Mouse (Mus musculus) liver, adult (tissue): ENCODE data around the gene Prkcsh.

Experiments
- GATA4 ChIP-seq: IDR thresholded peaks from 2 replicates; pipeline ENCODE4 v1.6.1; 2014; ENCODE audit warnings: mild to moderate bottlenecking, low read length; ENCODE audit not compliant: insufficient replicate concordance

Prkcsh gene

DNA sequence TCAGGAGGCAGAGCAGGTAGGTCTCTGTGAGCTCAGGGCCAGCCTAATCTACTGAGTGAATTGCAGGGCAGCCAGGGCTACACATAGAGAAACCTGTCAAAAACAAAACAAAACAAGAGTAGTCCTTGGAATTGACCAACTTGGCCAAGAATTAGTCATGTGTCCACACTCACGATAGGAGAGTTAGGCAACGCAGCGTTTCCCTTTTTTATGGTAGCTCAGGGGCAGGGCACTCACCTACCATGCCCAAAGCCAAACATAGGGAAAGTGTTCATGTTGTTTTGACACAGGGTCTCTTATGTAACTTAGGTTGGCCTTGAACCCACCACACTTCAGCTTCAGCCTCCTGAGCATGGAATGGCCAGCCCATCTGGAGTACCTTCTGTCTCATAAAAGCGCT is 33.3 kb upstream of the Prkcsh start:
- no peak for TF ChIP-seq GATA4

DNA sequence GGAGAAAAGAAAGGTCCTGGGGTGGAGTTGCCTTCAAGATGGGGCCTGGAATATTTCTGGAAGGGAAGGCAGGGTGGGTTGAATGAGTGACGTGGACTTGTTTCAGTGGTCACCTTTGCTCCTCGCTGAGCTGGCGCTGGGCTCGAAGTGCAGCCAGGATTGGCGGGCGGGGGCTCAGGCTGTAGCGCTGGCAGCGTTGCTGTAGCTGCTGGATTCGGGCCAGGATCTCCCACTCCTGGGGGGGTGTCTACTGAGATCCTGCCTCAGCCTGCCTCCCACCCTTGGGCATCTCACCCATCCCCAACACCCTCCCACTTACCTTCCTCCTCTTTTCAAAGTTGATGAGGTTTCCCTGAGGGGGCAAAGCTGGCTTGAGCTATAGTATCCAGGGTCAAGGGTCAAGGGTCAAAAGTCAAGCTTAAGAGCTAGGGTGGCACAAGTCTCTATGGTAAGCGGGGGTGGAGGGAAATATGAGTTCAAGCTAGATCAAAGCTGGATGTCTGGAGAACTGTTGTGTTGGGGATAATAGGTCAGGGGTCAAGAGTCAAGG is 25.9 kb upstream of the Prkcsh start:
- no peak for TF ChIP-seq GATA4

DNA sequence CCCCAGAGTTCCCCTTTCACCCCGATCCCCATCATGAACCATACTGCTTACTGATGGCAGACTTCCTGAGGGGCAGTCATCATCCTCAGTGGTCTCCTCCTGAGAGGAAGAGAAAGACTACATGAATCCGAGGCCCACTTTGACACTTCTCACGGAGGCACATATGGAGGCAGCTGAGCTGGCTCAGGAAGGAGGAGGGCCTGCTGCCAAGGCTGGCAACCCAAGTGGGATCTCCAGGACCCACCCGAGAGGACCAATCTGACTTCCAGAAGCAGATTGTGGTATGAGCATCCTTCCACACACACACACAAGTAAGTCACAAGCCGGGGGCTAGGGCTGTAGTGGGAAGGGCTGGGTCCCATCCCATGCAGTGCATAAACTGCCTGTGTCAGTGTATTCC is 25.3 kb upstream of the Prkcsh start:
- TF ChIP-seq GATA4, result no peak

DNA sequence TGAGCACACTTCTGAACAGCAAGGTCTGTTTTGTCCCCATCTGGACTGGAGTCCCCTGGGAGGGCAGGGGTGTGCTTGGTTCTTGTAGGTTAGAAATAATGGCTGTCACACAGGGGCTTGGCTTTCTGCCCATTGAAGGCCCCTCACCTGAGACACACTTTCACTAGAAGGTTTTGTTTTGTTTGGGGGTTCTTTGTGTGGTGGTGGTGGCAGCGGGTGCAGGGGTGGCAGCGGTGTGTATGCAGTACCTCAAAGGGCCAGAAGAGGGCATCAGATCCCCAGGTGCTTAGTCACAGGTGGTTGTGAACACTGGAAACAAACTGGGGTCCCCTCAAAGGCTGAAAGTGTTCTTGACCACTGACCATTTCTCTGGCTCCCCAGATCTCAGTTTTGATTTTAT is 24.6 kb upstream of the Prkcsh start:
- TF ChIP-seq GATA4, result no peak

DNA sequence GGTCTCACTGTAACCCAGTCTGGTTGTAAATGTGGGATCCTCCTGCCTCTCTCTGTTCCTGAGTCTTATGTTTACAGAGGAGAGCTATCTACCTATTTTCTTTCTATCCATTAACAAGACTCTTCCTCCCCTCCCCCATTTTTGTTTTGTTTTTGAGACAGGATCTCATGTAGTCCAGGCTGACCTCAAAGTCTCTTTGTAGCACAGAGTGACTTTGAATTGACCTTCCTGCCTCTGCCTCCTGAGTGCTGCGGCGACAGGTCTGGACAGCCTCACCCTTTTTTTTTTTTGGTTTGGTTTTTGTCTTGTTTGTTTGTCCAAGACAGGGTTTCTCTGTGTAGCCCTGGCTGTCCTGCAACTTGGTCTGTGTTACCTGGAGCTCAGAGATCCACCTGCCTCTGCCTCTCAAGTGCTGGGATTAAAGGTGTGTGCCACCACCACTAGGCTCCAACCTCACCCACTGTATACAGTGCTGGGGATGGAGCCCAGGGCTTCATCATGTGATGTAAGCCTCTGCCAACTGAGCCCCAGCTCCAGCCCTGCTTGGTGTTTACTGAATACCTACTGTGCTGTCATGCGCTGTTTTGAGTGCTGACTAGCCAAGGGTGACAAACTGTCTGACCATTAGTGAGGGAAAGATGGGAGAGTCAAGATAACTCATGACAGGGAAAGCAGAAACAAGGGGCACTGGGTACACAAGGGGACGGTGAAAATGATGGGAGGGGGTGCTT is 24.0 kb upstream of the Prkcsh start:
- no peak for TF ChIP-seq GATA4

DNA sequence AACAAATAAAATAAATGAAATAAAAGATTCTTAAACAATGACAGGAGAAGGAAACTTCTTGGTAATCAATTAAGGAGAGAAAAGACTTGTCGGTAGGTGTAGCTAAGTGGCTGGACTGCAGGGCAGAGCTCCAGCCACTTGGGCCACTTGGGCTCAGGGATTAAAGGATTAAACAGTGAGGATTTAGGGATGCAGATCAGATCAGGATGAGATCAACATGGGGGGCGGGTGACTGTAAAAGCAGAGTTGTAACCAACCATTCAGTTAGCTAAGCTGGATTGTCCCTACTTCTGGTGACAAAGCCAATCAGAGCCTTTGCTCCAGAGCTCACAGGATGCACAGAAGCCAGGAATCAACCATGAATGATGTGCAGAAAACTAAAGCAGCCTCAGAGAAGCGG is 18.7 kb upstream of the Prkcsh start:
- TF ChIP-seq GATA4, result no peak

DNA sequence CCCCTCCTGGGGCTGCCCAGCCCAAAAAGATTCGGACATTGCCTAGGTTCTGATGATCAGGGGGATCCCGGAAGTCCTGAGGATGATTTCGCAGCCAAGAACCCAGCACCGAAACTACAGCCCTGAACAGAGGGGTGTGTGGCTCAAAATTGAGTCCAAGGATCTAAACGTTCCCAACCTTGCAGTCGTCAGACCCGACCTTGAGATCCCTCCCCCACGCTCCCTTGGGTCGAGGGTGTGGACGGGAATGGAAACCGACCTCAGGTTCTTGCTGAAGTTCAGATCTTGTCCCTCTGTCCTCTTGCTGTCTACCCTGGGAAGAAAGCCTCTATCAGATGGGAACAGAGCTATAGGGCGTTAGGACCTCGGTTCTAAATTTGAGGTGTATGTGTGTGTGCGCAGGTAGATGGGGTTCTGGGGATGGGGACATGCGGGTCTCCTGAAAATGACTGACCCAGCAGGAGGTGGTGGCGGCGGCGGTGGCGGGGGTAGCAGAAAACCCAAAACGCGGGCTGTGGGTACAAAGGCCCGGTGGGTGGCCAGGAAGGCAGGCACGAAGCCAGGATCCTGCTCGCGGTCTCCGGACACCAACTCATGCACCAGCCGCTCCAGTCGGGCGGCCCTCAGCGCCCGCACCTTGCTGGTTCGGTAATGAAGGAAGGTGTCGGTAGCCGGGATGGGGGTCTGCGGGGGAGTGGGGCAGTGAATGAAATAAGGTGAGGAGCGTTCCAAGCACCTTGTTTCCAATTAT is 14.8 kb upstream of the Prkcsh start:
- TF ChIP-seq GATA4, result no peak

DNA sequence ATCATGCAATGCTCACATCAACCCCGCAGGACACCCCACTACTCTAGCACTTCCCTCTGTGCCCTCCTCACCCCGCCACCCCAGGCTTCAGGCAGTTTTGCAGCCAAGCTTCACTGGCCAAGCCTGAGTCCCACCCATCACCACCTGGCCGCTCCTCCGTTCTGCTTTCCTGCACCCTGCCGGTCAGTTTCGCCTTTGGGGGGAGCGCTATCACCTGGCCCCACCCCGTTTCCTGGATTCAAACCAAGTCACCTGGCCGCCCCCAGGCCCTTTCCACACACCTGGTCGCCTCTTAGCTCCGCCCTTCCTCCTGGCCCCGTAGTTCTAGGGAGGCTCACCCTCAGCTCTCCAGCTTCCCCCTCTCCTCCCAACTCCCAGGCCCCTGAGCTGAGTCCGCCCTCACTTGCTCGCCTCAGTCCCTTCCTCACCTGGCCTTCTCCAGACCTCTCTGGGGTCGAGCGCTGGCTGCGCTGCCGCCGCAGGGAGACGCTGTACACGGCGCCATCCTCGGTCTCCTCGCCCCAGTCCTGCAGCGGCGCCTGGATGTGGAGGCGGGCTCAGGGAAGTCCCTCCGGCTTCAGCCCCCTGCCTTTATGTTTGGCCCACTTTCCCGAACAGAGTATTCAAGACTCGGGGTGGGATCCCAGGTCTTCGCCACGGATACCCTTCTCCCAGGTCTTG is 14.0 kb upstream of the Prkcsh start:
- TF ChIP-seq GATA4, result no peak

DNA sequence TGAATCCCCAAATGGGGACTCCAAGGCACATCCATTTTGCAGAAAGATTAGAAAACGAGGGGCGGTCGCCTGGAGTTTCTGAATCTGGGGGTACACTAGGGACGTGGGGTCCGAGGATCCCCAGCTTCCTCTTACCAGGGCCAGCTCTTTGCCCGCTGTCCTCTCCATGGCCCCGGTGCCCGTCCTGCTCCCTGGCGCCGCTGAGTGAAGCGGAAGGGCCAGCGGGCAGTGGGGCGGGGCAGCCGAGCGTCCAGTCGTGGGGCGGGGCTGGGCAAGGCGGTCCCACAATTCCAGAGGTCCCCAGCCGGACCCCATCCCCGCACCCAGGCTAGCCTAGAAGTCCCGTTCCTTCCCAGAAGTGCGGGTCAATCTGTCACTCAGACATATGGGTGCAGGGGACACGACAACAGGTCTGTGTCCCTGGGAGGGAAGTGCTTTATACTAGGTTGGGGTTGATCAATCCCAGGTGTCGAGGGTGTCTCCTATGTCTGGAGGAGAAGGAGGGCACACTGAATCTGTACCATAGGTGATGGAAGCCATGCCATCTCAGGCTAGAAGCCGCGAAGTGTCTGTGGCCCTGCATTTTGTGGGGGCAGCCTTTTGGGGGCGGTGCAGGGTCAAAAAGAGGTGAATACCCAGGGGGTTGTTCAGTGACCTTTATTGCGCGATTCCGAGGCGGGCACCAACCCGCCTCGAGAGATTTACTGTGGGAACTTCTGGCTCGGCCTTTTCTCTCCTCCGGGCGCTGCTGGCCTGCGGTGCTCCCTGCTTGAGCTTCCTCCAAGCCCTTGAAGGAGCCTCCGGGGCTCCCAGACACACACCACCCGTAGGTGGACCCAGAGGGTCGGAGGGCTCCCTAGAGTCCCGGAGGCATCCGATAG is 13.1 kb upstream of the Prkcsh start, which contains the start of gene Rgl3:
TSS of gene Rgl3 (minus strand) at position 217 of the 881 bp plus-strand sequence.
- TF ChIP-seq GATA4, result no peak

DNA sequence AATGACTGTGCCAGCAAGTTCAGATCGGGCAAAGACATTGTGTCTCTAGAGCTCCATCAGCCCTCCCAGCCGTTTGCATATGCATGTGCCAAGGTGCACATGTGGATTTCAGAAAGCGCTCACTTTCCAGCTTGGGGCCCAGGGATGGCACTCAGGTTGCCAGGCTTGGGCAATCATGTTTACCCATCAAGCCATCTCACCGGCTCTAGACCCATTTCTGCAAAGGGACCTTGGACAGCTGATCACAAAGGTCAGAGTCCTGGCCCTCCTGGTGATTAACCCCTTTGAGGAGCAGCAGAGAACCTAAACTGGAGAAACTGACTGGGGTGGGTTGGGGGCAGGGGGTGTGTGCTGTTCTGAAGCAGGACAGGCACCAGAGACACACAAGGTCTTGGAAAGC is 10.4 kb upstream of the Prkcsh start:
- no peak for TF ChIP-seq GATA4

DNA sequence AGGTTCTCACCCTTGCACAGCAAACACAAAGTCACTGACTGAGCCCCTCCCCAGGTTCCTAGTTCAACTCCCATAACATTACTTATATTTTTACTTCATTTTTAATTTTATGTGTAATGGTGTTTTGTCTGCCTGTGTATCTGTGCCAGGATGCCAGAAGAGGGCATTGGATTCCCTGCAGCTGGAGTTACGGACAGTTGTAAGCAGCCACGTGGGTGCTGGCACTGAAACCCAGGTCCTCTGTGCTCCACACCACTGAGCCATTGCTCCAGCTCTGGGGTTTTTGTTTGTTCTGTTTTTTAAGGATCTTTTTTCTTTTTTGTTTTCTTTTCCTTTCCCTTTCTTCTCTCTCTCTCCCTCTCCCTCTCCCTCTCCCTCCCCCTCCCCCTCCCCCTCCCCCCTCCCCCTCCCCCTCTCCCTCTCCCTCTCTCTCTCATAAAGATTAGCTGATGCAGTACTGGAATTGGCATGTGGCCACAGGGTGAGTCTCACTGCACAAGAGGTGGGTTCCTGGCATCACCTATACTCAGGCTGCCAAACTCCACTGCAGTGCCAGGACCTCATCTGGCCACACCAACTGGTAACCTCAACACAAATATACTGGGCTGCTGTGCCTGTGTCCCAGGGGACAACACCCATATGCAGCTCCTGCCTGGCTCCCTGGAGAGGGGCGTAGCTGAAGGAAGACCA is 6.3 kb upstream of the Prkcsh start:
- TF ChIP-seq GATA4, result no peak

DNA sequence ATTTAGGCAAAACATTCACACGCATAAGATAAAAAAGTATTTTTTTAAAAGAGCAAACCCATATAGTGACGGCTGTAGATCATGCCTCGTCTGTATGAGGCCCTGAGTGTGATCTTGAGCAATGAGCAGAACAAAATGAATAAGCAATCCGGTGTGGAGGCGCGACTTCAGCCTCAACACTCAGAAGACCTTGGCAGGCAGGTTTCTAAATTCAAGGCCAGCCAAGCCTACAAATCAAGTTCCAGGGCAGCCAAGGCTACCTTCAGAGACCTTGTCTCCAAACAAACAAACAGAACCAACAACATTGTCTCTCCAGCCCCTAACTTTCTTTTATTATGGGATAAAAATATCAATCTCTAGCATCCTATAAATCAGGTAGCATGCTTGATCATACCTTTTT is 2.3 kb upstream of the Prkcsh start:
- TF ChIP-seq GATA4, result no peak

DNA sequence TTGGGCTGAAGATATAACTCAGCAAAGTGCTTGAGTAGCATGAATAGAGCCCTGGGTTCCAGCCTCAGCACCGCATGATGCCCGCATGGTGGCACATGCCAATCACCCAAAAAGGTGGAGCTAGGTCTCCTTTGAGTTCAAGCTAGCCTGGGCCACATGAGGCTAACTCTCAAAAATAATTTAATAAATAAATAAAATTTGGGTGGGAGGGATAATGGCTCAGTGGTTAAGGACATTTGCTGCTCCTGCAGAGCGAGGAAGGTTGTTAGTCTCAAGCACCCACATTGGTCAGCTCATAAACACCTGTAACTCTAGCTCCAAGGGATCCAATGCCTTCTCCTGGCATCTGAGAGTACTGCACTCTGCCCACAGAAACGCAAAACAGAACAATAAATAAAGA is 973 bp upstream of the Prkcsh start:
- TF ChIP-seq GATA4, result no peak

DNA sequence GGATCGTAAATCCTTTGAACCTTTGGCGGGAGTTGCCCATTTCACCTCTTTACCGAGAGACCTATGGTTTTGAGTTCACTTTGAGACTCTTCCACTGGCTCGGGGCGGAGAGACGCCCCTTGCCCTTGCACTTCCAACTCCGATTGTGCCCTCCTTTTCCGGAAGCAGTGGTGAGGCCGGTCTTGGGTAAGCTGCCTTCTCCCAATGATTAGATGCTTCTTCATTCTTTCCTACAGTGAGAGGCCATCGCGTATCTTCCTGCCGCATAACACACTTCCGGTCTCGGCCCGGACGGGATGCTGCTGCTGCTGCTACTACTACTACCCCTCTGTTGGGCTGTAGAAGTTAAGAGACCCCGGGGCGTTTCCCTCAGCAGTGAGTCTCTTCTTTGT is 553 bp downstream of the Prkcsh start:
- TF ChIP-seq GATA4, result no peak
